Mouse (Mus musculus) ovary, postnatal 10 days (tissue): ENCODE results near the gene Klhl2.

ENCODE experiments used
- DNase-seq: peaks from one replicate; pipeline ENCODE4 v3.0.0; 2022; ENCODE audit warnings: low spot score

The Klhl2 gene

GRCm38 (mm10) chr8:64849897-64850541 is at the start of gene Klhl2:
Klhl2 (minus strand) TSS chr8:64850017.
- DNase-seq = peak; percentile 38

- no peak for DNase-seq
Measured at GRCm38 (mm10) chr8:64898710-64899109, 48.9 kb upstream of the Klhl2 start.

- DNase-seq = no peak
Measured at GRCm38 (mm10) chr8:64896731-64897130, 46.9 kb upstream of the Klhl2 start.

GRCm38 (mm10) chr8:64880619-64881200 is 30.9 kb upstream of the Klhl2 start:
- DNase-seq = no peak

GRCm38 (mm10) chr8:64877630-64878312 is 28.0 kb upstream of the Klhl2 start:
- DNase-seq = no peak

GRCm38 (mm10) chr8:64871469-64872165 is 21.8 kb upstream of the Klhl2 start:
- no peak for DNase-seq

GRCm38 (mm10) chr8:64870218-64870617 is 20.4 kb upstream of the Klhl2 start:
- DNase-seq = no peak

GRCm38 (mm10) chr8:64849091-64849896 is 523 bp downstream of the Klhl2 start:
- DNase-seq = peak; percentile 21

- DNase-seq = no peak
Measured at GRCm38 (mm10) chr8:64848245-64848785, 1.5 kb downstream of the Klhl2 start.

GRCm38 (mm10) chr8:64847650-64848049 is 2.2 kb downstream of the Klhl2 start:
- no peak for DNase-seq

GRCm38 (mm10) chr8:64847241-64847640 is 2.6 kb downstream of the Klhl2 start:
- DNase-seq = no peak

GRCm38 (mm10) chr8:64845314-64845713 is 4.5 kb downstream of the Klhl2 start:
- no peak for DNase-seq

GRCm38 (mm10) chr8:64844043-64844481 is 5.8 kb downstream of the Klhl2 start:
- no peak for DNase-seq

- DNase-seq = no peak
Measured at GRCm38 (mm10) chr8:64843168-64843567, 6.6 kb downstream of the Klhl2 start.

GRCm38 (mm10) chr8:64841747-64842406 is 7.9 kb downstream of the Klhl2 start:
- DNase-seq = no peak

GRCm38 (mm10) chr8:64839628-64840027 is 10.2 kb downstream of the Klhl2 start:
- no peak for DNase-seq

- no peak for DNase-seq
Measured at GRCm38 (mm10) chr8:64835475-64836122, 14.2 kb downstream of the Klhl2 start.

- DNase-seq = no peak
Measured at GRCm38 (mm10) chr8:64834071-64834877, 15.5 kb downstream of the Klhl2 start.

- no peak for DNase-seq
Measured at GRCm38 (mm10) chr8:64832581-64833135, 17.2 kb downstream of the Klhl2 start.
